Mouse (Mus musculus): ENCODE data around the gene Tmem201.

GRCm38 (mm10) chr4:149671175-149671574 is 66.7 kb downstream of the Tmem201 start:
- TF ChIP-seq CTCF (IDR thresholded peaks at IDR 0.05; ENCODE audit: control insufficient read depth, insufficient read depth, low read length) (no peak), POLR2A (IDR thresholded peaks at IDR 0.05; ENCODE audit: borderline replicate concordance, control insufficient read depth, low read depth, low read length) (no peak)

All from bone marrow, adult 2 months (tissue).